Mouse (Mus musculus) heart, postnatal 0 days (tissue): ENCODE data around the gene Zdbf2. TPM values are rescaled to one million over a fixed set of nuclear protein-coding genes. Genes with fewer than 3 reads are reported as not detected.

Experiments used
- ATAC-seq: fragments of 200-750 bp; cut with Nextera tagmentation; 2 replicates; pipeline ENCODE4 v1.8.0; 2017; ENCODE audit warnings: low read depth, moderate number of reproducible peaks, moderate library complexity; ENCODE audit not compliant: insufficient read depth
- DNase-seq: peaks from one replicate; pipeline ENCODE4 v3.0.0-alpha.2; 2016; ENCODE audit warnings: low spot score
- H3K27ac ChIP-seq: fragments of 300-500 bp; sonication (generic); 2 replicates; pipeline ENCODE4 v1.5.1; 2014; ENCODE audit warnings: low read depth, mild to moderate bottlenecking
- H3K27me3 ChIP-seq: fragments of 300-500 bp; sonication (generic); 2 replicates; pipeline ENCODE4 v1.6.1; 2014; ENCODE audit warnings: low read length, mixed read lengths; ENCODE audit not compliant: control insufficient read depth, insufficient read depth
- H3K36me3 ChIP-seq: fragments of 300-500 bp; sonication (generic); replicated peaks from 2 replicates; pipeline ENCODE4 v1.6.1; 2014; ENCODE audit warnings: low read length, mixed read lengths; ENCODE audit not compliant: control insufficient read depth, insufficient read depth
- H3K4me1 ChIP-seq: fragments of 300-500 bp; sonication (generic); 2 replicates; pipeline ENCODE4 v1.6.1; 2014; ENCODE audit warnings: antibody characterized with exemption; ENCODE audit not compliant: control insufficient read depth, insufficient read depth
- H3K4me2 ChIP-seq: fragments of 300-500 bp; sonication (generic); 2 replicates; pipeline ENCODE4 v1.6.1; 2014; ENCODE audit warnings: low read depth, mild to moderate bottlenecking, low read length, moderate library complexity
- H3K4me3 ChIP-seq: fragments of 300-500 bp; sonication (generic); 2 replicates; pipeline ENCODE4 v1.5.1; 2014; ENCODE audit warnings: low read depth, low read length
- H3K9ac ChIP-seq: fragments of 300-500 bp; sonication (generic); replicated peaks from 2 replicates; pipeline ENCODE4 v1.6.1; 2014; ENCODE audit warnings: low read depth, low read length, mixed read lengths
- H3K9me3 ChIP-seq: fragments of 300-500 bp; sonication (generic); replicated peaks from 2 replicates; pipeline ENCODE4 v1.6.1; 2016; ENCODE audit warnings: low read length; ENCODE audit not compliant: control insufficient read depth
- CTCF ChIP-seq: IDR thresholded peaks from 2 replicates; pipeline ENCODE4 v1.5.1; 2016; ENCODE audit warnings: antibody characterized with exemption, control low read depth, low read depth
- EP300 ChIP-seq: IDR thresholded peaks from 2 replicates; pipeline ENCODE4 v1.6.1; 2016; ENCODE audit warnings: antibody characterized with exemption, low read depth
- WGBS: fragments of 180-500 bp; shearing (Covaris S2); extraction: QIAGEN DNeasy Blood & Tissue Kit; methylation state at CpG from one replicate; pipeline ENCODE4 v1.1.7; 2014; 5-methylcytosine and 5-hydroxymethylcytosine counted together
- polyA plus RNA-seq: library from polyadenylated mRNA; unstranded; fragments of >200 nt; fragmentation: Nextera tagmentation; extraction: Ambion mirVana; gene quantifications from 2 replicates; pipeline ENCODE4 v1.2.1, GENCODE M21; 2015
- total RNA-seq: library from RNA; depleted of rRNA; stranded (reverse); fragments of >200 nt; gene quantifications from 2 replicates; pipeline ENCODE4 v1.2.3, GENCODE M21; 2014; ENCODE audit warnings: low replicate concordance

The Zdbf2 gene
- total and polyA plus RNA-seq, 2 experiments from 2014 or later: 2.0 to 3.5 TPM

DNA sequence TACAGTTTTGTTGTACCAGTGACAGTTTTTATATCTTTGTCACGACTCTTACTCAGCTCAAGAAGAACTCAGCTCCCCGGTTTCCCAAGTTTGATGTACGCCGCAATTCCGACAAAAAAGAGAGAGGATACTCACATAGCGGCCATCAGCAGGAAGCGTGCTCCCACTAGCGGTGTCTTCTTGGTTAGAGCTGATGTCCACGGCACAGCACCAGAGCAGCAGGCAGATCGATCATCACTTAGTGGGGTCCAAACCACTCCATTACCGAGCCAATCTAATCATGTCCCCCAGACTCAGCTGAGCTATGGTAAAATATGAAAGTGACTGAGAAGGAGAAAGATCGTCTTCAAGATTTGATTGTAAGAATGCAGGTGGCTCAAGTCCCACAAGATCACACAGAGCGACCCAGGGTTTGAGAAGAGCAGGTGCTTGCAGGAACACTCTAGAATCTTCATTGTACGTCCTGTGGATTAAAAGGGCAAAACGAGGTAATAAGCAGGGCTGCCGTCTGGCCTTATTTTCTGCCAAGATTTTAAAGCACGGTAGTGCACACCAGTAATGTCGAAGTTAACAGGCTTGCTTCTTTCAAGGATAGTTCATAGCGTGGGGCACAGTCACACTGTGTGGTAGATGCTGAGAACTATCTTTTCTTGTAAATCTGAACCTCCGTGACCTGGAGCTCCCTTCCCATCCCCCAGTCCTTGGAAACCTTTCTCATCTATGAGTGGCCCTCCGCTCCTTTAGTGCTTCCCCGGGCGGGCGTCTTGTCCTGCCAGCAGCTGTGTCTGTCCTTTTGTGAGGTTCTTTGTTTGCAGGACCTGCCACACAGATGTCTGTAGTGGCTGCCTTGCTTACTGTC is 20.5 kb upstream of the Zdbf2 start:
- no peak for TF ChIP-seq EP300
- TF ChIP-seq CTCF: peak; percentile 47
- Histone ChIP-seq H3K36me3 (no peaks in the 10 kb centered on the region), H3K9ac (no peak overlapping the region), H3K27ac (no peak overlapping the region), H3K9me3 (0 out of 2 replicates have a peak, but pooled peaks cover 4% of the 10 kb centered on the region), H3K27me3 (peaks cover 93% of the 10 kb centered on the region), H3K4me1 (no peaks in the 10 kb centered on the region), H3K4me2 (no peak overlapping the region), H3K4me3 (no peak overlapping the region)
- no peak for ATAC-seq
- WGBS: 41% methylated on average over 24 of the region's 24 CpGs
- peak; percentile 6 for DNase-seq

DNA sequence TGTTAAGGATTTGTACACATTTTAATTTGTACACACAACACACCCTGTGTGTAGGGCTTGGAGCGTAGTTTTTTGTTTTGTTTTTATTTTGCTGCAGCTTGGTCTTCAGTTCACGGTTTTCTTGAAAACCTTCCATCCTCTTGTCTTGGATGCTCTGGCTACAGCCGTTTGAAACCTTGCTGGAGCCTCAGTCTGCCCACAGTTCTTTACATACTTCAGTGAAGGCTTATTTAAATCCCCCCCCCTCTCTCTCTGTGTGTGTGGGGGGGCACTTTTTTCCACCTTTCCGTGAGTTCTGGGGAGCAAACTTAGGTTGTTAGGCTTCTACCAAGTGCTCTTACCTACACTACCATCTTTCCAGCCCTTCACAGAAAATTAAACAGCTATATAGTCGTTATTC is 19.8 kb upstream of the Zdbf2 start:
- DNase-seq: peak; percentile 1
- H3K4me2 ChIP-seq: no peak overlapping the region
- H3K9ac ChIP-seq: no peak overlapping the region
- H3K4me1 ChIP-seq: no peaks in the 10 kb centered on the region
- H3K9me3 ChIP-seq: 0 out of 2 replicates have a peak, but pooled peaks cover 4% of the 10 kb centered on the region
- H3K27me3 ChIP-seq: peaks cover 93% of the 10 kb centered on the region
- 33% methylated on average over 5 of the region's 5 CpGs for WGBS
- ATAC-seq: no peak
- no peaks in the 10 kb centered on the region for H3K36me3 ChIP-seq
- no peak overlapping the region for H3K27ac ChIP-seq
- TF ChIP-seq EP300 (no peak), CTCF (no peak)
- no peak overlapping the region for H3K4me3 ChIP-seq

DNA sequence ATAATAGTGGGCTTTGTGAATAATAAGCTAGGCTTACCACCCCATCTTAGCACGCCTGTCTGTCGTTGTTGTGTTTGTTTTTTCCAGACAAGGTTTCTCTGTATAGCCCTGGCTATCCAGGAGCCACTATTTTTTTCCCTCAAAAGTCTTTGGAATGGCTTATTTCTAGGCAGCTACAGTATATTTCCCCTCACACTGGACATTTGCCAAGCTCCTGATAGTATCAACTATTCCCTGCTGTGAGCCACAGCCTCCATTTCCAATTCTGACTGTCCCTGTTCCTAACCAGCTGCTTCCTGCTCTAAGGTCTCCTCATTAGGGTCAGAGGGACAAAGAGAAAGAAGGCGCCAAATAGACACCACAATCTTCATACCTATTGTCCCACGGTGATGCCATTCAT is 18.0 kb upstream of the Zdbf2 start:
- DNase-seq (no peak), ATAC-seq (no peak)
- Histone ChIP-seq H3K4me1 (no peaks in the 10 kb centered on the region), H3K27ac (no peak overlapping the region), H3K9me3 (no peaks in the 10 kb centered on the region), H3K27me3 (peaks cover 92% of the 10 kb centered on the region), H3K4me2 (no peak overlapping the region), H3K9ac (no peak overlapping the region), H3K36me3 (no peaks in the 10 kb centered on the region), H3K4me3 (no peak overlapping the region)
- no peak for TF ChIP-seq EP300
- TF ChIP-seq CTCF: no peak
- WGBS: 20% methylated on average over 4 of the region's 4 CpGs

DNA sequence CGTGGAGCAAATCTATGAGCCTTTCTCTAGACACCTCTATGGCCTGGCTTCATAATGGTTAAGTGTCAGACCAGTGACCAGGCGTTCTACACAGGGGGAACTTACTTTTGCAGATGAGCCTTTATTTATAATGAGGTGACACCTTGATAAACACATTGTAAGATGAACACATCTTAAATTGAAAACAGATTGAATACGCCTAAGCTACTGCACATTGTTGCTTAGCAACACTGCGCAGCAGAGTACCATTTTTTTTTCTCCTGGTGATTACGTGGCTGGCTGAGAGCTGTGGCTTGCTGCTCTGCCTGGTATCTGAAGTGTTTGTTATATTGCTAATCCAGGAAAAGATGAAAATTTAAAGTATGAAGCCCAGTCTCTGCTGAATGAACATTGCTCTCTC is 17.0 kb upstream of the Zdbf2 start:
- Histone ChIP-seq H3K27ac (no peak overlapping the region), H3K27me3 (peaks cover 95% of the 10 kb centered on the region), H3K4me3 (no peak overlapping the region), H3K9ac (no peak overlapping the region), H3K36me3 (no peaks in the 10 kb centered on the region), H3K4me1 (no peaks in the 10 kb centered on the region), H3K9me3 (no peaks in the 10 kb centered on the region), H3K4me2 (no peak overlapping the region)
- TF ChIP-seq EP300 (no peak), CTCF (no peak)
- WGBS: 28% methylated on average over 5 of the region's 5 CpGs
- no peak for DNase-seq
- no peak for ATAC-seq

DNA sequence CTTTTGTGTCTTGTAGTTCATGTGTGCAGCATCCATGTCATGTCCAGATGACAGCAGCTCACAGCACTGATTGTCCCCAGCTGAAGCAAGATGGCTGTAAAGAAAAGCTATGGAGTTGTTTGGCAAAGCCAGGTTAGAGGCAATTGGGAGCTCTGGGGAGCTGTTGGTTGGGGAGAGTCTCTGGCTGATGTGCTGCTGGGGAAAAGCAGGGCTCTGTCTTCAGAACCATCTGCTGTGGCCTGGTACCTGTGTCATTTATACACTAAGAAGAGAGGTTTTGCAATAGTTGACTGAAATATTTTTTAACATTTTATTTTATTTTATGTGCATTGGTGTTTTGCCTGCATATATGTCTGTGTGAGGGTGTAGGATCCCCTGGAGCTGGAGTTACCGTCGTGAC is 14.6 kb upstream of the Zdbf2 start:
- Histone ChIP-seq H3K4me3 (no peak overlapping the region), H3K36me3 (no peaks in the 10 kb centered on the region), H3K4me1 (no peaks in the 10 kb centered on the region), H3K27me3 (peaks cover 96% of the 10 kb centered on the region), H3K4me2 (no peak overlapping the region), H3K9me3 (no peaks in the 10 kb centered on the region), H3K9ac (no peak overlapping the region), H3K27ac (no peak overlapping the region)
- ATAC-seq: no peak
- 39% methylated on average over 2 of the region's 2 CpGs for WGBS
- no peak for DNase-seq
- TF ChIP-seq CTCF (no peak), EP300 (no peak)
